Mouse (Mus musculus): Measurements from ENCODE around the gene Ccdc13. TPM values are rescaled to one million over a fixed set of nuclear protein-coding genes. Genes with fewer than 3 reads are reported as not detected.

Gene Ccdc13
- polyA plus RNA-seq, 1 experiment from 2014 or later = 0.03 TPM

DNA sequence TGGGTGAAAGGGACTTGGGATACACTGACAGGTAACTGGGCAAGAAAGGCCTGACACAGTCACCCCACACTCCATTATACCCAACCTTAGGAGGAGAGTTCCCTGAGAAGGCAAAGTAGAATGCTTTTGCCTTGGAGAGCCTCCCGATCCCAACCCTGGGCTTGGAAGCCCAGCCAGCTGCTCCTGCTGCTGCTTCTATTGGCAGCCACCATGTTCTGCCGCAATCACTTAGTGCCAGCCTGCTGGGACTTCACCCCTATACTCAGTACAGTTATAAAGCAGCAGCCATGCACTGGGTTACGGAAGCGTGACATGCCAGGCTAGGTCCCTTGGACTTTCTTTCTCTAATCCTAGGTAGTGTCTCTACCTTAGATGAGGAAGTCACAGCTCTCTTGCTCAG is 7.9 kb upstream of the Ccdc13 start:
- ChIA-PET CTCF (interaction anchor here (1.0 to 3.0 kb wide), 5 partner anchors 10 to 33 kb away, joined by 3 to 9 read pairs (median 4); partner anchors contain the start of gene Higd1a), POLR2A (no interaction called here)
- TF ChIP-seq CTCF (IDR thresholded peaks at IDR 0.05) = no peak
- DNase-seq (ENCODE audit: low read depth, low spot score) (no peak), ATAC-seq (no peak)
- in situ Hi-C loops (cut with MboI; ENCODE audit: low pct_unique_long_range_greater_than_20kb) = no loop called here
- H3K27me3 ChIP-seq = no peaks in the 10 kb centered on the region

DNA sequence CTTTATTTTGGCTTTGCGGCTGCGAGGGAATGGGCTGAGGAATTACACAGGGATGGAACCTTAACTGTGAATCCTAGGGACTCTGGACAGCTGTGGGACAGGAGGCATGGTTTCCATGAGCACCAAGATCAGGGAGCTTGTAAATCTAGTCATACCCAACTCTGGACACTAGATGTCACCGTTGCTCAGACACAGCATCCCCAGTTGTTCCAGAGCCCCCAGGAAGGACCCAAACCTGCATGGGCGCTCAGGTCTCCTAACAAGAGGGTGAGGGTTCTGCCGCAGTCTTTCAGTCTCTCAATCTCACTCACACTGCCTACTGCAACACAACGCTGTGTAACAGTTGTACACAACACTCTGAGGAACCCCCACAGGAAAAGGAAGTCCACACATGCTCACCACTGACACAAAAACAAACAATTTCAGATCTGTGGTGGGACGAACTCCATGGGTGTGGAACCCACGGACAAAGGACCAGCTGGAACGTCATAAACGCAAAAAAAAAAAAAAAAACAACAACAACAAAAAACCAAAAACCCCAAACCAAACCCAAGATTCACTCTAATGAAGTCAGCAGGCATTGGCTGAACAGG is 7.4 kb upstream of the Ccdc13 start:
- H3K27me3 ChIP-seq = no peaks in the 10 kb centered on the region
- CTCF ChIA-PET = interaction anchor here (0.6 to 3.0 kb wide), 6 partner anchors 10 to 32 kb away, joined by 3 to 9 read pairs (median 4); partner anchors contain the start of gene Higd1a
- in situ Hi-C loops (cut with MboI; ENCODE audit: low pct_unique_long_range_greater_than_20kb) = no loop called here
- peak; percentile 62 for TF ChIP-seq CTCF (IDR thresholded peaks at IDR 0.05)
- POLR2A ChIA-PET = interaction anchor here (1.6 kb wide), 1 partner anchor 11 kb away, joined by 9 read pairs; the partner anchor contains the start of gene Higd1a
- ATAC-seq = no peak
- DNase-seq (ENCODE audit: low read depth, low spot score) = no peak

DNA sequence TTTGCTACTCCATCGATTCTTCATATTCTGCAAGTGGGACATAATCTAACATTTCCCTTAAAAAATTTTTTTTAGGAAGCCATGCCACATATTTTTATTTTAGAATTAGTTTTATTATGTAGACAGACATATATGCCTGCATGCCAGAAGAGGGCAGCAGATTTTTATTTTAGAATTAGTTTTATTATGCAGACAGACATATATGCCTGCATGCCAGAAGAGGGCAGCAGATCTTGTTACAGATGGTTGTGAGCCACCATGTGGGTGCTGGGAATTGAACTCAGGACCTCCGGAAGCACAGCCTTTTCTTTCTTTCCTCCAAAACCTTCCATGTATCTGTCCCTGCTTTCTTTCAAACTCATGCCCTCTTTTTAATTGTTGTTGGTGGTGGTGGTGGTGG is 3.7 kb upstream of the Ccdc13 start:
- POLR2A ChIA-PET = no interaction called here
- DNase-seq (ENCODE audit: low read depth, low spot score) (no peak), ATAC-seq (no peak)
- H3K27me3 ChIP-seq = no peaks in the 10 kb centered on the region
- in situ Hi-C loops (cut with MboI; ENCODE audit: low pct_unique_long_range_greater_than_20kb) = no loop called here
- CTCF ChIA-PET = no interaction called here
- TF ChIP-seq CTCF (IDR thresholded peaks at IDR 0.05) = no peak

DNA sequence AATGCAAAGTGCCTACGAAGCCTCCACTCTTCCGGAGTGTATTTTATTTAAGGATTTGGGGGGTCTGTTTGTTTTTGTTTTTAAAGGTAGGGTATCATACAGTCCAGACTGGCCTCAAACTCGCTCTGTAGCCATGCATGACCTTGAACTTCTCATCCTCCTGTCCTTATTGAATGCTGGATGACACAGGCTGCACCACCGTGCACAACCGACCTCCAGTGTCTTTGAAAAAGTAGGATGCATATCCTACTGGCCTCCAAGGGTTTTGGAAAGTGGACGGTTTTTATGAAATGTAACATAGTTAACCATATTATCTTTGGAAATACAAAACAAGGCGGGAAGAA is 333 bp upstream of the Ccdc13 start:
- ChIA-PET POLR2A (no interaction called here), CTCF (interaction anchor here (1.5 kb wide), 1 partner anchor 9 kb away, joined by 3 read pairs; no protein-coding TSS in a partner anchor)
- in situ Hi-C loops (cut with MboI; ENCODE audit: low pct_unique_long_range_greater_than_20kb) = no loop called here
- TF ChIP-seq CTCF (IDR thresholded peaks at IDR 0.05) = no peak
- no peaks in the 10 kb centered on the region for H3K27me3 ChIP-seq
- DNase-seq (ENCODE audit: low read depth, low spot score) (no peak), ATAC-seq (no peak)

DNA sequence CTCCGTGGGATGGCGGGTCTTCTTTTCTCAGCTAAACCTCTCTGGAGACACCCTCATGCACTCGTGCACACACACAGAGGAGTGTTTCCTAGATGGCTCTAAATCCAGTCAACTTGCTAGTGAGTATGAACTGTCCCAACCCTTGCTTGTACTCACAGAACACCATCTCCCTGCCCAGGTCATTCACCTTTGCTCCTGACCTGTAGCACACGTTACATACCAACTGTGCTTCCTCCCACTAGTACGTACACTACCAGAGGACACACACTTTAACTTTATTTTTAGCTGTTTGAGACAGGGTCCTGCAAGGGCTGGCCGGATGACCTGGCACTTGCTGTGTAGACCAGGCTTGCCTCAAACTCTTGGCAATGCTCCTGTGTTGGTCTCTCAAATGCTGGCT is 1.3 kb downstream of the Ccdc13 start:
- no peak for ATAC-seq

DNA sequence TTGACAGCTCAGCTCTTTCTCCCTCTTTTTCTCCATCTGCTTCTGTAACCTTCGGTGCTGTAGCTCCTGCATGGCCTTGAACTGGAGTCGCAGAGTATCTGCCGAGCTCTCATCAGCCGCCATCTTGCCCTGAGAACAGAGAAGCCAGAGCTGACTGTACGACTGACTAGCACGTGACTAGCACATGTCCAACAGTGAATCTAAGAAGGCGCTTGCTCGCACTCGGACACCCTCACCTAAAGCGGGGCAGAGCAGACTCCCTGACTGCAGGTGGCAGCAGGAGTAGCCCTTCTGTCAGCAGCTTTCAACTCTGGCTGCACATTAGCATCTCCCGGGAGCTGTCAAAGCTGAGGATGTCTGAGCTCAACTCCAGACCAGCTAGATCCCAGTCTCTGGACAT is 5.4 kb downstream of the Ccdc13 start:
- ChIA-PET POLR2A (no interaction called here), CTCF (interaction anchor here (2.3 kb wide), 1 partner anchor 13 kb away, joined by 4 read pairs; no protein-coding TSS in a partner anchor)
- no peak for ATAC-seq
- no peak for DNase-seq (ENCODE audit: low read depth, low spot score)
- in situ Hi-C loops (cut with MboI; ENCODE audit: low pct_unique_long_range_greater_than_20kb) = no loop called here
- TF ChIP-seq CTCF (IDR thresholded peaks at IDR 0.05) = no peak
- no peaks in the 10 kb centered on the region for H3K27me3 ChIP-seq

More for the DNA sequence above, 1.3 kb downstream of the Ccdc13 start:
- in situ Hi-C loops (cut with MboI; ENCODE audit: low pct_unique_long_range_greater_than_20kb) = no loop called here
- POLR2A ChIA-PET = no interaction called here
- no peaks in the 10 kb centered on the region for H3K27me3 ChIP-seq
- no peak for TF ChIP-seq CTCF (IDR thresholded peaks at IDR 0.05)
- CTCF ChIA-PET = interaction anchor here (1.3 kb wide), 1 partner anchor 13 kb away, joined by 3 read pairs; no protein-coding TSS in a partner anchor
- no peak for DNase-seq (ENCODE audit: low read depth, low spot score)

DNA sequence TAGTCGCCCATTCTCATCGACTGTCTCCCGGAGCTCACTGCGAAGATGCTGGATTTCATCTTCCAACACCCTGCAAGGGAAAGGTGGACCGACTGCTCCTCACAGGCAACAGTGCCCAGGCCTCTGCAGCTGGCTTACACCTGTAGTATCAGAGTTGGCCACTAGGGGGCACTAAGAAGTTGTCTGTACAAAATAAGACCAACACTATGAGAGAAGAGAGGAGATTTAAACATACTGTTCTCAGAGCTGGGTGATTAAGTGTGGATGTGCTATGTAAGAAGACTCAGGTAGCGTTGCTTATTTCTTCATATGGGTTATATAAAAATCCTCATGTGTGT is 8.3 kb downstream of the Ccdc13 start:
- ATAC-seq (peak; percentile 40), DNase-seq (ENCODE audit: low read depth, low spot score) (no peak)
- ChIA-PET CTCF (interaction anchor here (0.7 to 2.0 kb wide), 9 partner anchors 9 to 131 kb away, joined by 3 to 9 read pairs (median 4); no protein-coding TSS in a partner anchor), POLR2A (no interaction called here)
- H3K27me3 ChIP-seq = no peaks in the 10 kb centered on the region
- in situ Hi-C loops (cut with MboI; ENCODE audit: low pct_unique_long_range_greater_than_20kb) = no loop called here
- TF ChIP-seq CTCF (IDR thresholded peaks at IDR 0.05) = peak; percentile 85

DNA sequence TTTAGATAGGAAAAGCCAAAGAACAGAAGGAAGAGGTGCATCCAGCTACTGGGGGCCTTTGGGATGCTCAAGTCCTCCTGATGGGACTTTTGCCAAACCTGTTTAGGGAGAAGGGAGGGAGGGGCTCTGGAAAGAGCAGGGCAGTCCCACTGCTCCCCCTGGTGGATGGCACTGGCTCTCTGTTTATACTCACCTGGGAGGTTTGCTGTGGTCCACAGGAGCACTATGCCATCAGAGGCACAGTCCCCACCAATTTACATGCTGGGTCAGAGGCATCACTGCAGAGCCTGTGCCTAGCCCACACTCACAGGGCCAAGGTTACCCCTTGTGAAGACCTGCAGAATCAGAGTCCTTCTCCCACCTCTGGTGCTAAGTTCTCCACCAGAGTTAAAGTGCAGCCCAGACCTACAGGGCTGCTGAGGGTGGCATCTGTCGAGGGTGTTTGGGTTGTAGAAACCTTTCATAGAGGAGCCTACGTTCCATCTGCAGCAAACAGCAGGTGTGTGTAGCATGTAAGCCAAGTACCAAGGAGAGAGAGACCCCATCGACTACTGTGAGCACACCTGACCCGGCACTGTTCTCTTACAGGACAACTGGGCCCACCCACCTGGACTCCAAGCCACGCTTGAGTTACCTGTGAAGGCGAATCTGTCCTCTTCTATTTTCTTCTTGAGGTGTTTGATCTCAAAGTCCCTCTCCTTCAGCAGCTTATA is 8.9 kb downstream of the Ccdc13 start:
- ATAC-seq (peak; percentile 31), DNase-seq (ENCODE audit: low read depth, low spot score) (no peak)
- no peaks in the 10 kb centered on the region for H3K27me3 ChIP-seq
- ChIA-PET CTCF (interaction anchor here (0.7 to 2.1 kb wide), 11 partner anchors 8 to 133 kb away, joined by 3 to 9 read pairs (median 4); no protein-coding TSS in a partner anchor), POLR2A (interaction anchor here (1.3 kb wide), 1 partner anchor 70 kb away, joined by 5 read pairs; no protein-coding TSS in a partner anchor)
- in situ Hi-C loops (cut with MboI; ENCODE audit: low pct_unique_long_range_greater_than_20kb) = no loop called here
- no peak for TF ChIP-seq CTCF (IDR thresholded peaks at IDR 0.05)

DNA sequence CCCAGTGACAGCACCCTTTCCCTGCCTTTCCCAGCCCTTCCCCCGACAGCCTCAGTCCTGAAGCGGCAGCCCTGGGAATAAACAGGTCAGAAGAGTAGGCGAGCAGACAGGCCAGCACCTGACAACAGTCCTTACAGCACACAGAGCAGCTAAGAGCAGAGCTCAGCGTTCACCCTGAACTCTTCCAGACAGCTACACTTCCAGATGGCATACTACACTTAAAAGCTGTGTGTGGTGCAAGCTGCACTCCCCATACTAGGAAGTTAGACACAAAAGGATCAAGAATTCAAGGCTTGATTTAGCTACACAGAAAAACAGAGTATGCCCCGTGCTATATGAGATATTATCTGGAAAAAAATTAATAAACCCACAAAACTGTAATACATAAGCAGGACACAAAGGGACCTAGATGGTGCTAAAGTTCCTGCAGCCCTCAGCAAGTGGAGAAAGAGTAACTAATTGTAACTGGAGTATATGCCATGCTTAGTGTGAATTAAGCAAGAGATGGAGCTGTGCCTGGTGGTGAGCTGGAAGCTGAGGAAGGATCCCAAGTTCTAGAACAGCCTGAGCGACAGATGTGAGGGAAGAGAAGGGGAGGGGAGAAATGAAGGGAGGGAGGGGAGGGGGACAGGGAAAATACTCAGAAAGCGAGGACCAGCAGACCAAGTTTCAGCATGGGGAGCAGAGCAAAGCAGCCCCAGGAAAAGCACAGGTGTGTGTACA is 9.8 kb downstream of the Ccdc13 start:
- no peak for TF ChIP-seq CTCF (IDR thresholded peaks at IDR 0.05)
- POLR2A ChIA-PET = interaction anchor here (1.3 kb wide), 1 partner anchor 69 kb away, joined by 5 read pairs; no protein-coding TSS in a partner anchor
- DNase-seq (ENCODE audit: low read depth, low spot score) (no peak), ATAC-seq (no peak)
- CTCF ChIA-PET = interaction anchor here (0.7 to 2.1 kb wide), 5 partner anchors 12 to 132 kb away, joined by 3 to 9 read pairs (median 7); no protein-coding TSS in a partner anchor
- no peaks in the 10 kb centered on the region for H3K27me3 ChIP-seq
- in situ Hi-C loops (cut with MboI; ENCODE audit: low pct_unique_long_range_greater_than_20kb) = loop anchor here (5.0 kb wide), 1 partner anchor 132 kb away; no protein-coding TSS in a partner anchor

DNA sequence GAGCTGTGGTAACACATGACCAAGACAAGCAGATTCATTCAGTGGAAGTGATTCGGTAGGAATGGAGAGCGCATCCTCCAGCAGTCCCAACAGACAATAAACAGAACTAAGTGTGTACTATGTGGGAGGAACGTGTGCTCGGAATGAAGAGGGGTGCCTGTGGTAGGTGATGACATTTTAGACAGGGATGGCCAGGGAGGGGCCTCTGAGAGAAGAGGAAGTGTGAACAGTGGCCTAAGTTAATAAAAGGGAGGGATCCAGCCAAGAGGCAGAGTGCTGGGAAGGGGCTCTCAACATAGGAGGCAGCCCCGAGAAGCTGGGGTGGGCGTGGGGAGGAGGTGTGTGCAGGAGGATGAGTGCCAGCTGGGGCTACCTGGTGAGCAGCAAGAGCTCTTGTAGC is 10.9 kb downstream of the Ccdc13 start:
- no peaks in the 10 kb centered on the region for H3K27me3 ChIP-seq
- in situ Hi-C loops (cut with MboI; ENCODE audit: low pct_unique_long_range_greater_than_20kb) = loop anchor here (5.0 kb wide), 1 partner anchor 131 kb away; no protein-coding TSS in a partner anchor
- ATAC-seq (no peak), DNase-seq (ENCODE audit: low read depth, low spot score) (no peak)
- POLR2A ChIA-PET = no interaction called here
- CTCF ChIA-PET = interaction anchor here (1.7 to 2.1 kb wide), 2 partner anchors 19 to 131 kb away, joined by 3 to 7 read pairs; no protein-coding TSS in a partner anchor
- TF ChIP-seq CTCF (IDR thresholded peaks at IDR 0.05) = no peak
